Mouse (Mus musculus) lung, adult 18-20 months (tissue): ENCODE results near the gene Arl15.
A peak's percentile ranks its signal among the peaks of the same experiment; 100 is the strongest.

Experiments used
- DNase-seq, 2 experiments: peaks; one replicate each; pipeline ENCODE4 v3.0.0; 2022; ENCODE audit warnings: mixed read lengths in 2 of 2

The Arl15 gene

GRCm38 (mm10) chr13:114159634-114160391 is 365.5 kb downstream of the Arl15 start:
- DNase-seq = no peak

- no peak for DNase-seq
These were observed 368.4 kb downstream of the Arl15 start for GRCm38 (mm10) chr13:114162753-114163152.

GRCm38 (mm10) chr13:114165616-114166015 is 371.3 kb downstream of the Arl15 start:
- DNase-seq = no peak

GRCm38 (mm10) chr13:114166439-114167183 is 372.3 kb downstream of the Arl15 start:
- no peak for DNase-seq

GRCm38 (mm10) chr13:114170061-114170460 is 375.8 kb downstream of the Arl15 start:
- DNase-seq = no peak

GRCm38 (mm10) chr13:114171465-114171864 is 377.2 kb downstream of the Arl15 start:
- DNase-seq = no peak

- DNase-seq = no peak
These were observed 393.8 kb downstream of the Arl15 start for GRCm38 (mm10) chr13:114188107-114188506.

- no peak for DNase-seq
These were observed 394.5 kb downstream of the Arl15 start for GRCm38 (mm10) chr13:114188801-114189200.

- no peak for DNase-seq
These were observed 395.1 kb downstream of the Arl15 start for GRCm38 (mm10) chr13:114189441-114189840.

GRCm38 (mm10) chr13:114190898-114191297 is 396.6 kb downstream of the Arl15 start:
- peak in 1 of 2 experiments; percentile 6 for DNase-seq

- no peak for DNase-seq
These were observed 404.0 kb downstream of the Arl15 start for GRCm38 (mm10) chr13:114198252-114198799.

GRCm38 (mm10) chr13:114199746-114200145 is 405.4 kb downstream of the Arl15 start:
- no peak for DNase-seq

GRCm38 (mm10) chr13:114200545-114200944 is 406.2 kb downstream of the Arl15 start:
- DNase-seq = no peak

GRCm38 (mm10) chr13:114202806-114203570 is 408.7 kb downstream of the Arl15 start:
- DNase-seq = no peak
